Mouse (Mus musculus): ENCODE measurements around the gene Robo1.

Robo1 gene

GRCm38 (mm10) chr16:72737154-72737553, 429.0 kb downstream of the Robo1 start:
- no peak for DNase-seq (ENCODE audit: low spot score)

GRCm38 (mm10) chr16:72740218-72740617, 432.1 kb downstream of the Robo1 start:
- no peak for DNase-seq (ENCODE audit: low spot score)

- DNase-seq (ENCODE audit: low spot score), result no peak
These were observed 439.6 kb downstream of the Robo1 start for GRCm38 (mm10) chr16:72747696-72748095.

- no peak for DNase-seq (ENCODE audit: low spot score)
These were observed 457.2 kb downstream of the Robo1 start for GRCm38 (mm10) chr16:72765128-72765913.

GRCm38 (mm10) chr16:72769214-72769834, 461.2 kb downstream of the Robo1 start:
- DNase-seq (ENCODE audit: low spot score), result no peak

- DNase-seq (ENCODE audit: low spot score), result no peak
These were observed 464.2 kb downstream of the Robo1 start for GRCm38 (mm10) chr16:72772348-72772747.

- DNase-seq (ENCODE audit: low spot score), result no peak
These were observed 464.9 kb downstream of the Robo1 start for GRCm38 (mm10) chr16:72773034-72773433.

- no peak for DNase-seq (ENCODE audit: low spot score)
These were observed 470.4 kb downstream of the Robo1 start for GRCm38 (mm10) chr16:72778520-72778919.

- DNase-seq (ENCODE audit: low spot score), result no peak
These were observed 474.1 kb downstream of the Robo1 start for GRCm38 (mm10) chr16:72782171-72782570.

GRCm38 (mm10) chr16:72786079-72786478, 478.0 kb downstream of the Robo1 start:
- no peak for DNase-seq (ENCODE audit: low spot score)

- DNase-seq (ENCODE audit: low spot score), result no peak
These were observed 478.5 kb downstream of the Robo1 start for GRCm38 (mm10) chr16:72786636-72787035.

GRCm38 (mm10) chr16:72788017-72788416, 479.9 kb downstream of the Robo1 start:
- no peak for DNase-seq (ENCODE audit: low spot score)

- DNase-seq (ENCODE audit: low spot score), result no peak
These were observed 483.1 kb downstream of the Robo1 start for GRCm38 (mm10) chr16:72791181-72791705.

- no peak for DNase-seq (ENCODE audit: low spot score)
These were observed 486.7 kb downstream of the Robo1 start for GRCm38 (mm10) chr16:72794692-72795378.

GRCm38 (mm10) chr16:72795379-72795712, 487.2 kb downstream of the Robo1 start:
- DNase-seq (ENCODE audit: low spot score), result no peak

- DNase-seq (ENCODE audit: low spot score), result no peak
These were observed 490.4 kb downstream of the Robo1 start for GRCm38 (mm10) chr16:72798405-72798949.

GRCm38 (mm10) chr16:72800121-72800749, 492.1 kb downstream of the Robo1 start:
- no peak for DNase-seq (ENCODE audit: low spot score)

- DNase-seq (ENCODE audit: low spot score), result no peak
These were observed 492.7 kb downstream of the Robo1 start for GRCm38 (mm10) chr16:72800788-72801187.

- DNase-seq (ENCODE audit: low spot score), result no peak
These were observed 500.2 kb downstream of the Robo1 start for GRCm38 (mm10) chr16:72808351-72808750.

GRCm38 (mm10) chr16:72810942-72811341, 502.8 kb downstream of the Robo1 start:
- no peak for DNase-seq (ENCODE audit: low spot score)

GRCm38 (mm10) chr16:72811494-72811893, 503.4 kb downstream of the Robo1 start:
- no peak for DNase-seq (ENCODE audit: low spot score)

- no peak for DNase-seq (ENCODE audit: low spot score)
These were observed 503.8 kb downstream of the Robo1 start for GRCm38 (mm10) chr16:72811908-72812307.
